10 mouse cellular contexts compared by ENCODE assay signal in genomic region chr8:117548453-117548852, GRCm38 (mm10). TPM values are rescaled to one million over a fixed set of nuclear protein-coding genes. Genes with fewer than 3 reads are reported as not detected.
DNase-seq lines count a peak whose midpoint lies in the region; ATAC-seq lines count a peak whose summit lies in the region.
"Had no signal": no experiment of that assay in that cellular context is flagged by ENCODE, and none has a peak within 500 bp of the region (broad histone marks: within the 10 kb centered on the region; RNA-seq: fewer than 3 reads in every experiment).

No protein-coding gene starts in this region.

- H3K4me2 ChIP-seq in liver, embryonic 16.5 days (ENCODE audit: low read depth, low read length), result no peak overlapping the region
- H3K4me2 ChIP-seq: hindbrain, embryonic 14.5 days; midbrain, embryonic 12.5 days had no signal

- no peaks in the 10 kb centered on the region for H3K9me3 ChIP-seq in liver, embryonic 16.5 days (replicated peaks; ENCODE audit: control insufficient read depth, low read length)
- H3K9me3 ChIP-seq: midbrain, embryonic 12.5 days had no signal

- H3K4me3 ChIP-seq in liver, embryonic 16.5 days (ENCODE audit: low read depth, low read length), result no peak overlapping the region
- H3K4me3 ChIP-seq: midbrain, embryonic 12.5 days had no signal

- no peak overlapping the region for H3K9ac ChIP-seq in liver, embryonic 16.5 days (ENCODE audit: low read depth, low read length)
- H3K9ac ChIP-seq: hindbrain, embryonic 14.5 days; midbrain, embryonic 12.5 days had no signal

- ATAC-seq in liver, embryonic 16.5 days (ENCODE audit: low read depth), result peak; percentile 74

- DNase-seq in CD4-positive, CD25-positive, alpha-beta regulatory T cell, adult 2 months (ENCODE audit: low read depth, low spot score), result peak; percentile 74
- peak; percentile 99 for DNase-seq in MEL-GATA-1-ER (ENCODE audit: extremely low read depth, low read depth)
- peak; percentile 47 to 51 for DNase-seq in spleen, adult 18-20 months
- no peak for DNase-seq in cerebellum, postnatal 4 days (ENCODE audit: low spot score in 2 of 2)
- no peak for DNase-seq in left cerebral cortex, postnatal 4 days
- DNase-seq in layer of hippocampus, adult 9-10 months (ENCODE audit: low spot score), result no peak
- DNase-seq: cerebellum, adult 9-11 months had no signal

- H3K27ac ChIP-seq in liver, embryonic 16.5 days (ENCODE audit: low read length), result no peak overlapping the region
- H3K27ac ChIP-seq: hindbrain, embryonic 14.5 days; midbrain, embryonic 12.5 days had no signal

- peaks cover 7% of the 10 kb centered on the region for H3K4me1 ChIP-seq in liver, embryonic 16.5 days (ENCODE audit: control insufficient read depth, low read depth, low read length)
- H3K4me1 ChIP-seq: midbrain, embryonic 12.5 days had no signal

- H3K27me3 ChIP-seq in liver, embryonic 16.5 days (ENCODE audit: control insufficient read depth, insufficient read depth, low read depth, low read length), result no peaks in the 10 kb centered on the region
- H3K27me3 ChIP-seq: midbrain, embryonic 12.5 days had no signal

- intact Hi-C loops in left cerebral cortex, postnatal 4 days (cut with DNase I), result no loop called here

- 15% methylated on average over 4 of the region's 4 CpGs for WGBS in liver, embryonic 16.5 days (ENCODE audit: insufficient replicate concordance)

- no peaks in the 10 kb centered on the region for H3K36me3 ChIP-seq in liver, embryonic 16.5 days (ENCODE audit: control insufficient read depth, insufficient read depth)
- H3K36me3 ChIP-seq: midbrain, embryonic 12.5 days had no signal

RNA-seq across cellular contexts. Expression of gene Plcg2, which starts 50.4 kb away (rescaled TPM):
- polyA plus RNA-seq in liver, embryonic 16.5 days (2015; fragmentation: Nextera tagmentation; extraction: Ambion mirVana), result 8.1 and 8.4 TPM in 2 replicates
- total RNA-seq in left cerebral cortex, postnatal 4 days (2021), result 1 to 10 TPM; 1.4 to 1.5 TPM

Comparison
In these comparisons a context has a peak if more than half of its experiments do, and no peak if none do; other contexts are left out.
1. DNase-seq: peak in CD4-positive, CD25-positive, alpha-beta regulatory T cell, adult 2 months (single experiment), MEL-GATA-1-ER (single experiment) and spleen, adult 18-20 months (2 of 2); none in cerebellum, postnatal 4 days (0 of 2), left cerebral cortex, postnatal 4 days (single experiment) and layer of hippocampus, adult 9-10 months (single experiment).